Mouse (Mus musculus): ENCODE measurements around the gene Lrrc66. TPM values are rescaled to one million over a fixed set of nuclear protein-coding genes. Genes with fewer than 3 reads are reported as not detected.
"Not testable (repeated sequence)": the region's sequence is repeated elsewhere in the genome, so short reads cannot be mapped to it uniquely, and the experiment has no call there.

Lrrc66 gene
- total RNA-seq, 2 experiments from 2014 or later = not detected

- no peak for DNase-seq (ENCODE audit: low spot score)
Observed at GRCm38 (mm10) chr5:73615211-73615610, 17.1 kb downstream of the Lrrc66 start.

GRCm38 (mm10) chr5:73613296-73613695, 19.0 kb downstream of the Lrrc66 start:
- no peak for DNase-seq (ENCODE audit: low spot score)

GRCm38 (mm10) chr5:73611071-73611470, 21.3 kb downstream of the Lrrc66 start:
- no peak for DNase-seq (ENCODE audit: low spot score)

- DNase-seq (ENCODE audit: low spot score) = no peak
Observed at GRCm38 (mm10) chr5:73604964-73605363, 27.4 kb downstream of the Lrrc66 start.

- no peak for DNase-seq (ENCODE audit: low spot score)
Observed at GRCm38 (mm10) chr5:73604542-73604941, 27.8 kb downstream of the Lrrc66 start.

- DNase-seq (ENCODE audit: low spot score) = no peak
Observed at GRCm38 (mm10) chr5:73602865-73603264, 29.5 kb downstream of the Lrrc66 start.

- no peak for DNase-seq (ENCODE audit: low spot score)
Observed at GRCm38 (mm10) chr5:73601361-73601763, 31.0 kb downstream of the Lrrc66 start.

GRCm38 (mm10) chr5:73599991-73600390, 32.3 kb downstream of the Lrrc66 start:
- DNase-seq (ENCODE audit: low spot score) = no peak

GRCm38 (mm10) chr5:73598943-73599695, 33.2 kb downstream of the Lrrc66 start:
- DNase-seq (ENCODE audit: low spot score) = no peak

GRCm38 (mm10) chr5:73587119-73587518, 45.2 kb downstream of the Lrrc66 start:
- no peak for DNase-seq (ENCODE audit: low spot score)

GRCm38 (mm10) chr5:73586597-73586996, 45.7 kb downstream of the Lrrc66 start:
- no peak for DNase-seq (ENCODE audit: low spot score)

- DNase-seq (ENCODE audit: low spot score) = no peak
Observed at GRCm38 (mm10) chr5:73585212-73586115, 46.9 kb downstream of the Lrrc66 start.

GRCm38 (mm10) chr5:73584011-73584410, 48.3 kb downstream of the Lrrc66 start:
- not testable (repeated sequence) for DNase-seq (ENCODE audit: low spot score)

- DNase-seq (ENCODE audit: low spot score) = no peak
Observed at GRCm38 (mm10) chr5:73578131-73578530, 54.2 kb downstream of the Lrrc66 start.

GRCm38 (mm10) chr5:73576708-73577107, 55.6 kb downstream of the Lrrc66 start:
- no peak for DNase-seq (ENCODE audit: low spot score)

- peak; percentile 63 for DNase-seq (ENCODE audit: low spot score)
Observed at GRCm38 (mm10) chr5:73574616-73575015, 57.7 kb downstream of the Lrrc66 start.

- peak; percentile 76 for DNase-seq (ENCODE audit: low spot score)
Observed at GRCm38 (mm10) chr5:73573789-73574188, 58.5 kb downstream of the Lrrc66 start.

- DNase-seq (ENCODE audit: low spot score) = no peak
Observed at GRCm38 (mm10) chr5:73572846-73573245, 59.5 kb downstream of the Lrrc66 start.

- DNase-seq (ENCODE audit: low spot score) = no peak
Observed at GRCm38 (mm10) chr5:73571395-73572156, 60.8 kb downstream of the Lrrc66 start.

- DNase-seq (ENCODE audit: low spot score) = no peak
Observed at GRCm38 (mm10) chr5:73569181-73569580, 63.1 kb downstream of the Lrrc66 start.

GRCm38 (mm10) chr5:73566892-73567291, 65.4 kb downstream of the Lrrc66 start:
- peak; percentile 24 for DNase-seq (ENCODE audit: low spot score)

- DNase-seq (ENCODE audit: low spot score) = no peak
Observed at GRCm38 (mm10) chr5:73566119-73566518, 66.2 kb downstream of the Lrrc66 start.

Data from gastrocnemius, adult 18-20 months (tissue).